Mouse (Mus musculus) hindbrain, embryonic 15.5 days (tissue): ENCODE measurements at regions not wholly inside any gene's neighbourhood (a gene's known extent, or its start where the extent isn't known, plus 50 kb on each side); places are given as distances from the start of the nearest gene placed in this dataset.

ENCODE experiments used
- ATAC-seq: fragments of 200-750 bp; cut with Nextera tagmentation; 2 replicates; pipeline ENCODE4 v1.8.0; 2017; ENCODE audit warnings: low read depth, moderate number of reproducible peaks, moderate TSS enrichment; ENCODE audit not compliant: low FRiP score
- H3K27ac ChIP-seq: fragments of 300-500 bp; sonication (generic); replicated peaks from 2 replicates; pipeline ENCODE4 v1.5.1; 2015; ENCODE audit warnings: mild to moderate bottlenecking, inconsistent platforms
- H3K27me3 ChIP-seq: fragments of 300-500 bp; sonication (generic); 2 replicates; pipeline ENCODE4 v1.6.1; 2015; ENCODE audit warnings: control low read depth, inconsistent platforms
- H3K36me3 ChIP-seq: fragments of 300-500 bp; sonication (generic); 2 replicates; pipeline ENCODE4 v1.6.1; 2015; ENCODE audit warnings: control low read depth, inconsistent platforms
- H3K4me1 ChIP-seq: fragments of 300-500 bp; sonication (generic); replicated peaks from 2 replicates; pipeline ENCODE4 v1.6.1; 2015; ENCODE audit warnings: control low read depth, inconsistent platforms
- H3K4me2 ChIP-seq: fragments of 300-500 bp; sonication (generic); 2 replicates; pipeline ENCODE4 v1.6.1; 2015; ENCODE audit warnings: moderate library complexity, mild to moderate bottlenecking, inconsistent platforms
- H3K4me3 ChIP-seq: fragments of 300-500 bp; sonication (generic); 2 replicates; pipeline ENCODE4 v1.5.1; 2015; ENCODE audit warnings: mild to moderate bottlenecking, inconsistent platforms
- H3K9ac ChIP-seq: fragments of 300-500 bp; sonication (generic); 2 replicates; pipeline ENCODE4 v1.6.1; 2015; ENCODE audit warnings: inconsistent platforms
- H3K9me3 ChIP-seq: fragments of 300-500 bp; sonication (generic); 2 replicates; pipeline ENCODE4 v1.6.1; 2016; ENCODE audit warnings: control low read depth, inconsistent platforms
- WGBS: fragments of 180-500 bp; shearing (Covaris S2); methylation state at CpG from one replicate; pipeline ENCODE4 v1.1.7; 2015; 5-methylcytosine and 5-hydroxymethylcytosine counted together

DNA sequence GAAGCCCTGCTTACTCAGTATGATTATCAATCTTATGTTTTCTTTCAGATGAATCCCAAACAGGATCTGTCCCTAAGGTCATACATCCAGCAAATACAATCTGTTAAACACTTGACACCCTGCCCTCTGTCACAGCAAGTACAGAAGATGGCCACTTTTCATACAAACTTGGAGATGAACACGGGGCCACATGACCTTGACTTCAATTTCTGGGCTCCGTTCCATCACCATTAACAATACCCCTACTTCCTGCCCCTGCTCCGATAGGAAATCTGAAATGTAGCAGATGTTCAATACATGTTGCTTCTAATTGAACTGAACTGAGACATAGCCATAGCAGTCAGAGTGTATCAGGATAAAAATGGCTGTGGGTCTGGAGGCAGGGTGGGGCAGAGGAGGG, 294.2 kb downstream of the Pdcd6ip start:
- Histone ChIP-seq H3K4me3 (no peak overlapping the region), H3K36me3 (no peaks in the 10 kb centered on the region), H3K27ac (no peak overlapping the region), H3K9ac (no peak overlapping the region), H3K9me3 (no peaks in the 10 kb centered on the region), H3K27me3 (no peaks in the 10 kb centered on the region), H3K4me1 (0 out of 2 replicates have a peak, but pooled peaks cover 6% of the 10 kb centered on the region), H3K4me2 (no peak overlapping the region)
- WGBS, result 54% methylated on average over 3 of the region's 3 CpGs
- no peak for ATAC-seq

DNA sequence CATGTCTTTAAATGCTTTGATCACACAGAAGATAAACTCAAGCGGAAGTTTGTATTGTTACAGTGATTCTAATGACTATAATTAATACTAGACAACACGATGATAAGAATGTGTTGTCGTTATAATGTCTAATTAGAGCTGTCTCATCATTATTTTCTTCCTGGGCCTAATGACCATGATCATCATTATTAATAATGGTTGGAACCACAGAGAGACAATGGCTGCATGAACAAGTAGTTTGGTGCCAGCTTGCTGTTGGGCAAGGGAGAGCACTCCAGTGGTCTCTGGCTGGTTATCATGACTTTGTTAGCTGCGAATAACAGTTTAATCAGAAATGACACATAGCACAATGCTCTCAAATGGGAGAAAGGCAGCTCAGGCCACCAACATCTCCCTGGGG, 296.4 kb downstream of the Pdcd6ip start:
- no peak for ATAC-seq
- Histone ChIP-seq H3K9me3 (no peaks in the 10 kb centered on the region), H3K36me3 (no peaks in the 10 kb centered on the region), H3K4me3 (no peak overlapping the region), H3K27me3 (no peaks in the 10 kb centered on the region), H3K27ac (no peak overlapping the region), H3K9ac (no peak overlapping the region), H3K4me1 (0 out of 2 replicates have a peak, but pooled peaks cover 6% of the 10 kb centered on the region), H3K4me2 (no peak overlapping the region)
- WGBS, result 59% methylated on average over 4 of the region's 4 CpGs

DNA sequence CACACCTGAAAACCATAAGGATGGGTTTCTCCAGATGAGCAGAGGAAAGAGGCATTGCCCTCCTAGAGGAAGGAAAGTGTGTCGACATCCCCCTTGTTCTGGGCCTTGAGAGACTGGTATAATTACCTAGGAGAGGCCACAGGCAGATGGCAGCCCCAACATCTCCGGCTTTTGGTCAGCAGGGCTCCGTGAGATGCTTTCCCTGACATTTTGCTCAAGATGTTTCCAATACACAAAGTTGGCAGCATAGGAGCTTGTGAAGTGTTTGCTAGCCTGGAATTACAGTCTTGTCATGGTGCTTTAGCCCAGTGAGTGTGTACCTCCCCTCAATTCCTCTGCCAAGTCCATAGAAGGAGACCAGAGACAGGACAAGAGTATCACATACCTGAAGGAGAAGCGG, 299.5 kb downstream of the Pdcd6ip start:
- H3K9ac ChIP-seq, result no peak overlapping the region
- H3K27me3 ChIP-seq, result no peaks in the 10 kb centered on the region
- no peaks in the 10 kb centered on the region for H3K36me3 ChIP-seq
- H3K4me2 ChIP-seq, result no peak overlapping the region
- H3K9me3 ChIP-seq, result no peaks in the 10 kb centered on the region
- ATAC-seq, result no peak
- no peak overlapping the region for H3K27ac ChIP-seq
- 81% methylated on average over 4 of the region's 4 CpGs for WGBS
- no peaks in the 10 kb centered on the region for H3K4me1 ChIP-seq
- no peak overlapping the region for H3K4me3 ChIP-seq

DNA sequence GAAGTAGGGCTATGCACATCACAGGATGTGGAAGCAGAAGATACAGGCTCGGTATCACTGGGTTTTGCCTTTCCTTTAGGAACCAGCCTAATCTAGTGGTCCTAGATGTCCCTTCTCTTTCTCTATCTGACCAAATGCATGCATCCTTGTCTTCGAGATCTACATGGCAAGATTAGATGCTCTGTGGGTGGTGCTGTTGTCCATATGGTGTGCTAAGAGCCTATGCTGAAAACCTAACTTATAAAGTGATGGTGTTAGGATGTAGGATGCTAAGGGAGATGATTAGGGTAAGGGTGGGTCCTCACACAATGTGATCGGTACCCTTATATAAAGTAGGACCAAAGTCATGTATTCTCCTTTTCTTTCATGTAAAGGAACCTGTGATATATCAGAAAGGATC, 313.7 kb downstream of the Pdcd6ip start:
- whole genome bisulfite sequencing, result 85% methylated on average over 3 of the region's 3 CpGs

DNA sequence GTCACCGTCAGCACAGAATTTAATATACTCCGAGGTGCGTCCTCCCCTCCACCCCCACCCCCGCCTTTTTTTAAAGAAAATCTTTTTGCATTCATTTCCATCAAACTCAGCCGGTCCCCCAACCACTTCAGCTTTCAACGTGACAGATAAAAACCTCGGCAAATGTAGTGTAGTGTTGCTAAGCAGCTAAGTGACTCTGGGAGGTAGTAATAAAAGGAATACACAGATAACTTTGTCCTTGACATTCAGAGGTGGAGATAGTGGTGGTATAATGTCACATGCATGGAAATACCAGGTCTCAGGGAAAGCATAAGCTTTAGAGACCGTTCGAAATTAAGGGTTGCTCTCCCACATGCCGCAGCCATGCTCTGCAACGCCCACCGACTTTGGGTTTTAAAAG, 320.7 kb downstream of the Pdcd6ip start:
- no peaks in the 10 kb centered on the region for H3K36me3 ChIP-seq
- H3K4me1 ChIP-seq, result peaks cover 2% of the 10 kb centered on the region; the same call in 1 of the 2 replicates
- no peaks in the 10 kb centered on the region for H3K27me3 ChIP-seq
- H3K4me2 ChIP-seq, result no peak overlapping the region
- WGBS, result 65% methylated on average over 12 of the region's 12 CpGs
- H3K9ac ChIP-seq, result no peak overlapping the region
- H3K4me3 ChIP-seq, result no peak overlapping the region
- H3K9me3 ChIP-seq, result no peaks in the 10 kb centered on the region
- H3K27ac ChIP-seq, result no peak overlapping the region
- ATAC-seq, result no peak

More for the DNA sequence above, 313.7 kb downstream of the Pdcd6ip start:
- H3K4me2 ChIP-seq, result no peak overlapping the region
- no peaks in the 10 kb centered on the region for H3K27me3 ChIP-seq
- ATAC-seq, result no peak
- no peaks in the 10 kb centered on the region for H3K4me1 ChIP-seq
- no peak overlapping the region for H3K27ac ChIP-seq
- H3K4me3 ChIP-seq, result no peak overlapping the region
- H3K36me3 ChIP-seq, result no peaks in the 10 kb centered on the region
- H3K9me3 ChIP-seq, result no peaks in the 10 kb centered on the region
- H3K9ac ChIP-seq, result no peak overlapping the region

DNA sequence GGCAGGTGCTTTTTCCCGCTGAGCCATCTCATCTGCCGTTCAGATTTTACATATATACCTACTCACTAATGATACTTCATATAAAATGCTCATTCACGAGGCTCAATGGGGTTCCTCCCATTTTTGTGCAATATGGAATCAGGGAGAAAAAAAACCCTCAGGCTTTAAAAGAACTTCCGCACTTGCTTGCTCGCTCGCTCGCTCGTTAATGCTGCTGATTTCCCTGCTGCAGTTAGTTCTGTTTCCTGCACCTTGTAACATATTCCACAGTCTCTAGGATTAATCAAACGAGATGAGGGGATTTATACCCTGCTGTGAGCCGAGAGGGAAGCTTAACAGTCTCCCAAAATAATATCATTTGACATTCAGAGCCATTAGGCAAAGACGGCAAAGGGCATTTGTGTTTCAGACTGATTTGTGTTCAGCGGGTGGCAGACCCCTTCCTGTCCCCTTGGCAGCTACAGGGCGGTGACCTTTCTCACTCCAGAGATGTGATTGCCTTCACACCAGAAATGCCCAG, 326.4 kb downstream of the Pdcd6ip start:
- peaks cover 21% of the 10 kb centered on the region for H3K4me1 ChIP-seq
- WGBS, result 27% methylated on average over 13 of the region's 13 CpGs
- 0 out of 2 replicates have a peak overlapping the region, but pooled peaks have one; percentile 10 for H3K9ac ChIP-seq

DNA sequence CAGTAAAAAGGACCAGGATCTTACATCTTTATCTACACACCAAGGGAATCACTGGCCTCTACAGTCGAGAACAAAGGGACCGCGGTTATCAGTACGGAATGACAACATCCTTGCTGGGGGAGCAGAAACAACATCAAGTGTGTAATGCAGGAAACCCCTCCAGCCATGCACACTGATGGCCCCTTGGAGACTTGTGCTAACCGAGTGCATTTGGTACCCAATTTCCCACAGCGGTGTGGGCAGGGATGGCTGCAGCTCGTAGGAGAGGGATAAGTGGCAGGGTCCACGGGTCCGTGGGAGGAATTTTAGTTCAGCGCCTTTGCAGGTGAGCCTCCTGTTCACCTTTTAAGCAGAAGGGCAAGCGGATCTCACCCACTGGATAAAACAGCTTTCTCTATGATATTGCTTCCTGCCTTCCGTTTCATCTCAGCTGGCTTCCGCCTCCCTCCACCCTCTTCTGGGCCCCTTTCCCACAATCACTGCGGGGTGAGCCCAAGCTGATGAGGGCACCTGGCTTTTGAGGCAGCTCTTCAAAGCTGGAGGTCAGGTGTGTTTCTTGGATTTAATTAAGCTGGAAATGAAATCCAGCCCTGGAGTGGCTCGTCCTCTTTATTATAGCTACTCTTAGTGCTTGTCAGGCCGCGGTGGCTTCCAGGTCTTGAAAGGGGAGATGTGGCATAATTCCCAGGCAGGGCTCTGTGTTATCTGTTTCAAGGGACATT, 327.5 kb downstream of the Pdcd6ip start:
- Histone ChIP-seq H3K4me3 (no peak overlapping the region), H3K36me3 (no peaks in the 10 kb centered on the region), H3K9ac (no peak overlapping the region), H3K9me3 (no peaks in the 10 kb centered on the region), H3K4me1 (peaks cover 21% of the 10 kb centered on the region), H3K27me3 (no peaks in the 10 kb centered on the region), H3K4me2 (no peak overlapping the region), H3K27ac (peak overlapping the region; percentile 67)
- no peak for ATAC-seq
- WGBS, result 49% methylated on average over 17 of the region's 17 CpGs

More for the DNA sequence above, 326.4 kb downstream of the Pdcd6ip start:
- H3K4me2 ChIP-seq, result peak overlapping the region; percentile 7; the same call in 1 of the 2 replicates
- no peaks in the 10 kb centered on the region for H3K9me3 ChIP-seq
- 0 out of 2 replicates have a peak, but pooled peaks have one; percentile 28 for ATAC-seq
- H3K27me3 ChIP-seq, result no peaks in the 10 kb centered on the region
- peak overlapping the region; percentile 52 for H3K27ac ChIP-seq
- no peaks in the 10 kb centered on the region for H3K36me3 ChIP-seq
- no peak overlapping the region for H3K4me3 ChIP-seq

DNA sequence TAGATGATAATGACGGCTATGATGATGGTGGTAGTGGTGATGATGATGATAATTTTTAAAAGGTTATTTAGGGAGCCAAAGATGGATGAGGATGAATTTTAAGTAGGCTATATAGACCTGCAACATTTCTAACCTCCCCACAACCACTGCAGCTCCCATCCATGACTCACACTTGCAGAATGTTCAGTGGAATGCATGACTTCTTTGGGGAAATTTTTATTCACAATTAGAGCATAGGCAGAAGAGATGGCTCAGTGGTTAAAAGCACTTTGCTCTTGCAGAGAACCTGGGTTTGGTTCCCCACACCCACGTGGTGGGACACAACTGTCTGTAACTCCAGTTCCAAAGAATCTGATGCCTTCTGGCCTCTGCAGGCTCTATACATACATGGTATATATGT, 329.5 kb downstream of the Pdcd6ip start:
- Histone ChIP-seq H3K27ac (no peak overlapping the region), H3K4me3 (no peak overlapping the region), H3K4me2 (no peak overlapping the region), H3K9ac (no peak overlapping the region), H3K27me3 (no peaks in the 10 kb centered on the region), H3K36me3 (no peaks in the 10 kb centered on the region), H3K4me1 (peaks cover 21% of the 10 kb centered on the region), H3K9me3 (no peaks in the 10 kb centered on the region)
- ATAC-seq, result no peak
- 85% methylated on average over 2 of the region's 2 CpGs for WGBS

DNA sequence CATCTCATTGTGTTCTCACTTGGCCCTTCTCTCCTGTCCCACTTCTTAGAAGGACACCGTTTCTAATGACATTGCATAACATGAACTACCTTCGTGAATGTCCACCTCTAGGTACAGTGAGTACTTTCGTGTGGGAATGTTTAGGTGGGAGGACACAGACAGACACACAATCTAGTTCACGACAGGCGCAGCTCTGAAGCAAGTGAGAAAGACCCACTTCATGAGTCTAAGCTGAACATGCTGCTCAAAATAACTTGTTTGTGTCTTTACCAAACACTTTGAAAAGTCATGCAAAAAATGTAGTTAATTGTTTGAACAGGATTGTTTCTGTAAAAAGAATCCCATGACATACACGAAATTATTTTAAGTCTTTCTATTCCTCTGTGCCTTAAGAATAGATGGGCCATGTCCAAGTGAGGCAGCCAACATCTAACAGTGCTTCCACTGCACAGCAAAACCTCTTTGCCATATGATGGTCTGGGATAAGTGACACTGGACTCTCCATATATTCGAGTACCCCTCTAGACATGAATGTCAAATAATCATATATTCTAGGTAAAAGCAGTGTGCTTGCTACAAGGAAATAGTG, 336.2 kb downstream of the Pdcd6ip start:
- Histone ChIP-seq H3K36me3 (no peaks in the 10 kb centered on the region), H3K4me2 (no peak overlapping the region), H3K4me3 (no peak overlapping the region), H3K4me1 (no peaks in the 10 kb centered on the region), H3K9ac (no peak overlapping the region), H3K27me3 (no peaks in the 10 kb centered on the region), H3K27ac (no peak overlapping the region), H3K9me3 (no peaks in the 10 kb centered on the region)
- WGBS, result 88% methylated on average over 7 of the region's 7 CpGs
- no peak for ATAC-seq

DNA sequence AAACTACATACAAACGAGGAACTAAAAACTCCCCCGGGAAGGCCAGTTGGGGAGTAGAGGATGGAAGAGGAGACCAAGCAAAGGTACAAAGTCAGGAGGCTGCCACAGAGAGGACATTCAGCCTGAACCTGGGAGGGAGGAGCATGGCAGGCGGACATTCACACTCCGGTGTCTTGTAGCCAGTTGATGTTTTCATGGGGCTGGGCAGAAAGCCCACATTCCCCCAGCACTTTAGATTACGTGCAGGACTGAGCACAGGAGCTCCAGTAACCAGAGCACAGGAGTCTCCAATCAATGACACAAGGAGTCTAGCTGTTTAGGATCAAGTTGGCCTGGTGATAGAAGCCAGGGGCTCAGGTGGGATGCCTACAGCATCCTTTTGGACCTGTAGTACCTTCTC, 360.1 kb downstream of the Pdcd6ip start:
- 0 out of 2 replicates have a peak, but pooled peaks cover 4% of the 10 kb centered on the region for H3K4me1 ChIP-seq
- WGBS, result 84% methylated on average over 5 of the region's 5 CpGs
- H3K9ac ChIP-seq, result no peak overlapping the region
- H3K4me3 ChIP-seq, result no peak overlapping the region
- no peaks in the 10 kb centered on the region for H3K9me3 ChIP-seq
- H3K27me3 ChIP-seq, result no peaks in the 10 kb centered on the region
- no peak for ATAC-seq
- H3K36me3 ChIP-seq, result no peaks in the 10 kb centered on the region
- H3K4me2 ChIP-seq, result no peak overlapping the region
- no peak overlapping the region for H3K27ac ChIP-seq

DNA sequence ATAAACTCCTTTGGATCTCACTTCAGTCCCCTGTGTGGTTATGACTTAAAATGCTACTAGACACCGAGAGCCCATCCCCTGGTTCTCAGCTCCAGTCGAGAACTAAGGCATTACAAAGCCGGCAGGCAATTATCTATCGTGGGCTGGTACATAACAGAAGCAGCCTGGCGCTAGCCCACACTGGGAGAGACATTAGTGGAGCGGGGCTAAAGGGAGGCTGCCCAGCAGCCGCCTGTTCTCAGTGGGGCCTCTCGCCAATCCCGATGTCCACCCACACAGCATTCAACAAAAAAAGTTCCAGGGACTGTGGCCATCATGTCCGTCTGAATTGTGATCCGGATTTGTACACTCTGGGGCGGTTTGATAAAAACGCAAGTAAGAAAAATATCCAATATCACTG, 361.5 kb downstream of the Pdcd6ip start:
- ATAC-seq, result no peak
- Histone ChIP-seq H3K4me1 (0 out of 2 replicates have a peak, but pooled peaks cover 8% of the 10 kb centered on the region), H3K9ac (no peak overlapping the region), H3K4me2 (no peak overlapping the region), H3K9me3 (no peaks in the 10 kb centered on the region), H3K27ac (no peak overlapping the region), H3K27me3 (no peaks in the 10 kb centered on the region), H3K36me3 (no peaks in the 10 kb centered on the region), H3K4me3 (no peak overlapping the region)
- 54% methylated on average over 13 of the region's 13 CpGs for WGBS

DNA sequence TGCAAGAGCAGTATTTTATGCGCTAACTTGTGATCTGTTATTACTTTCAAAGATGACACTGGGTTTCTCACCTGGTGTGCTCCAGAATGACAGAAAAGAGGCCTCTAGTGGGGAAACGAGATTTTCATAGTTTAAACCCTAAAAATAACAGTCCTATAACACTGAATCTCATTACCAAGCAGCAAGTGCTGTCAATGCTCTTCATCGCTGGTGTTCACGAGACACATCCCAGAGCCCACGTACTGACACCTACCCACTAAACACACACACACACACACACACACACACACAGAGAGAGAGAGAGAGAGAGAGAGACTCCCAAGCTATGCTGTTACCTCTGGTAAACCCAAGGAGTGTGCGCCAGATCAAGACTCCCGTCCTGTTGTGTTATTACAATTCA, 365.9 kb downstream of the Pdcd6ip start:
- H3K36me3 ChIP-seq, result no peaks in the 10 kb centered on the region
- 80% methylated on average over 7 of the region's 7 CpGs for WGBS
- no peak overlapping the region for H3K9ac ChIP-seq
- 0 out of 2 replicates have a peak, but pooled peaks cover 8% of the 10 kb centered on the region for H3K4me1 ChIP-seq
- H3K27ac ChIP-seq, result no peak overlapping the region
- no peak for ATAC-seq
- H3K4me3 ChIP-seq, result no peak overlapping the region
- H3K9me3 ChIP-seq, result no peaks in the 10 kb centered on the region
- H3K4me2 ChIP-seq, result no peak overlapping the region
- no peaks in the 10 kb centered on the region for H3K27me3 ChIP-seq
